Mouse (Mus musculus) forebrain, embryonic 14.5 days (tissue): ENCODE measurements around the gene Cfap298. TPM values are rescaled to one million over a fixed set of nuclear protein-coding genes. Genes with fewer than 3 reads are reported as not detected.

Source experiments
- ATAC-seq: fragments of 200-750 bp; cut with Nextera tagmentation; 2 replicates; pipeline ENCODE4 v1.8.0; 2017; ENCODE audit warnings: mild to moderate bottlenecking, moderate library complexity
- DNase-seq: peaks from one replicate; pipeline ENCODE4 v3.0.0-alpha.2; 2015; ENCODE audit warnings: low spot score
- H3K27ac ChIP-seq: fragments of 300-500 bp; sonication (generic); 2 replicates; pipeline ENCODE4 v1.5.1; 2014; ENCODE audit warnings: low read depth, mild to moderate bottlenecking, control low read depth, low read length, moderate library complexity
- H3K27me3 ChIP-seq: fragments of 300-500 bp; sonication (generic); replicated peaks from 2 replicates; pipeline ENCODE4 v1.6.1; 2014; ENCODE audit warnings: low read length, control low read depth, mixed read lengths; ENCODE audit not compliant: control insufficient read depth, insufficient read depth
- H3K36me3 ChIP-seq: fragments of 300-500 bp; sonication (generic); 2 replicates; pipeline ENCODE4 v1.6.1; 2014; ENCODE audit warnings: low read length, control low read depth; ENCODE audit not compliant: control insufficient read depth, insufficient read depth
- H3K4me1 ChIP-seq: fragments of 300-500 bp; sonication (generic); 2 replicates; pipeline ENCODE4 v1.6.1; 2014; ENCODE audit warnings: antibody characterized with exemption, low read length, control low read depth; ENCODE audit not compliant: control insufficient read depth, insufficient read depth
- H3K4me2 ChIP-seq: fragments of 300-500 bp; sonication (generic); 2 replicates; pipeline ENCODE4 v1.6.1; 2014; ENCODE audit warnings: mild to moderate bottlenecking, control low read depth, low read length
- H3K4me3 ChIP-seq: fragments of 300-500 bp; sonication (generic); 2 replicates; pipeline ENCODE4 v1.5.1; 2014; ENCODE audit warnings: low read depth, low read length, control low read depth
- H3K9ac ChIP-seq: fragments of 300-500 bp; sonication (generic); 2 replicates; pipeline ENCODE4 v1.6.1; 2014; ENCODE audit warnings: mild to moderate bottlenecking, low read length, control low read depth, moderate library complexity
- H3K9me3 ChIP-seq: fragments of 300-500 bp; sonication (generic); replicated peaks from 2 replicates; pipeline ENCODE4 v1.6.1; 2016; ENCODE audit warnings: low read length, control low read depth, mixed read lengths; ENCODE audit not compliant: control insufficient read depth
- WGBS: fragments of 180-500 bp; shearing (Covaris S2); extraction: QIAGEN DNeasy Blood & Tissue Kit; methylation state at CpG from one replicate; pipeline ENCODE4 v1.1.7; 2014; 5-methylcytosine and 5-hydroxymethylcytosine counted together
- polyA plus RNA-seq: library from polyadenylated mRNA; unstranded; fragments of >200 nt; fragmentation: Nextera tagmentation; extraction: Ambion mirVana; gene quantifications from 2 replicates; pipeline ENCODE4 v1.2.1, GENCODE M21; 2014

Cfap298 gene
- polyA plus RNA-seq, result 49.0 and 60.0 TPM in 2 replicates

DNA sequence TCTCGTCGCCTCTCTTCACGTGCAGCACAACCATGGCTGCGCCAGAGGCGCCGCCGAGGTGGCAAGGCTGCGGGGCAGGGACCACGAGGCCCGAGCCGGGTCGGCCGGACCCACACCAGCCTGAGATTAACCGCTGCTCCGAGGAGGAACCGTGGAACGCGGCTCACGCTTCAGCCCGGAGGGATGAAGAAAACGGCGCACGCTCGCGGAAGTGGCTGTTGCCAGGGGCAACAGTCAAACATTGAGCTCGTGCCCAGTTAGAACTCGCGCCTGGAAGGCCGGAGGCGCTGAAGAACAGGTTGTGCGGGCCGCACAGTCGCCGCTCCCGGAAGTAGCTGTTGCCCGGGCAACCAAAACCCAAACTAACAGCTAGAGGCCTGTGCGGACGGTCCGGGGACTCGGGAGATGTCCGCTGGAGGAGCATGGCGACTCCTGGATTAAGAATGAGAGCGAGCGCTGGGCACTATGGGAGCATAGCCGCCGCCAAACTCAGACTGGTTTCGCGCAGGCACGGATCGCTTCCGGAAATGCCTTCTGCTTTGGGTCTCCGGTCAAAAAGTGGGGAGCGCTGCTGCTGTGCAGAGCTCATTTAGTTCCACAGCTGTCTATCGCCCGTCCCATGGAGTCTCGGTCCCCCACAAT lies at the start of gene Cfap298:
Gene Cfap298, minus strand, starts transcription at position 428 of the 642 bp plus-strand sequence.
- Histone ChIP-seq H3K27me3 (no peaks in the 10 kb centered on the region), H3K4me1 (no peaks in the 10 kb centered on the region), H3K27ac (peak within 1 kb of the TSS; percentile 80), H3K4me3 (peak within 1 kb of the TSS; percentile 87), H3K36me3 (peaks cover 15% of the 10 kb centered on the region), H3K9ac (peak within 1 kb of the TSS; percentile 86), H3K4me2 (peak within 1 kb of the TSS; percentile 75), H3K9me3 (no peaks in the 10 kb centered on the region)
- under 1% methylated on average over 56 of the region's 56 CpGs for WGBS
- DNase-seq (peak; percentile 98), ATAC-seq (peak; percentile 98)

DNA sequence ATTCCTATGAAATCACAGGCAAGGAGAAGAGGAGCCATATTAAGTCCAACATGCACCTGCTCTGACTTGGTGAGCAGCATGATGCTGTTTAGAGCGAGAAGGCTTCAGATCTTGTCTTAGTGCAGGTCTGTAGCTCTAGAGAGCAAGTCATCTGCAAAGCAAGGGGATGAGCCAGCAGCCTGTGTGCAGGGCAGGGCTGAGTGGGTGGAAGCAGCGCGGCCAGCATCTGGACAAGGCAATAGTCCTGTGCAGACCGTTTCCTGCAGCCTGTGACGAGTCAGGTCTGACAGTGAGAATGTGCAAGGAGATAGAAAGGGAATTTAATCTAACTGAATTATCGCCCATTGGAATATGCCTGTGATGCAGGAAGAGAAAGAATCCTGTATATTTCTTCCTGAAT lies 36.1 kb upstream of the Cfap298 start:
- Histone ChIP-seq H3K27ac (no peak overlapping the region), H3K27me3 (no peaks in the 10 kb centered on the region), H3K36me3 (peaks cover 54% of the 10 kb centered on the region), H3K4me1 (no peaks in the 10 kb centered on the region), H3K9ac (no peak overlapping the region), H3K9me3 (no peaks in the 10 kb centered on the region), H3K4me2 (no peak overlapping the region), H3K4me3 (no peak overlapping the region)
- no peak for ATAC-seq
- DNase-seq, result no peak
- WGBS, result 93% methylated on average over 6 of the region's 6 CpGs

- Histone ChIP-seq H3K27me3 (no peaks in the 10 kb centered on the region), H3K9ac (no peak overlapping the region), H3K27ac (no peak overlapping the region), H3K36me3 (peaks cover 69% of the 10 kb centered on the region), H3K4me3 (no peak overlapping the region), H3K9me3 (no peaks in the 10 kb centered on the region), H3K4me1 (no peaks in the 10 kb centered on the region), H3K4me2 (no peak overlapping the region)
- WGBS, result 88% methylated on average over 4 of the region's 4 CpGs
- no peak for DNase-seq
- ATAC-seq, result no peak
Observed at GRCm38 (mm10) chr16:90966241-90966640, 31.3 kb upstream of the Cfap298 start.

- no peaks in the 10 kb centered on the region for H3K4me1 ChIP-seq
- no peak overlapping the region for H3K4me3 ChIP-seq
- H3K9me3 ChIP-seq, result no peaks in the 10 kb centered on the region
- WGBS, result 94% methylated on average over 10 of the region's 10 CpGs
- H3K27me3 ChIP-seq, result no peaks in the 10 kb centered on the region
- no peak overlapping the region for H3K4me2 ChIP-seq
- peaks cover 73% of the 10 kb centered on the region for H3K36me3 ChIP-seq
- DNase-seq, result no peak
- H3K9ac ChIP-seq, result no peak overlapping the region
- no peak overlapping the region for H3K27ac ChIP-seq
- ATAC-seq, result no peak
Observed at GRCm38 (mm10) chr16:90964302-90964701, 29.4 kb upstream of the Cfap298 start.

DNA sequence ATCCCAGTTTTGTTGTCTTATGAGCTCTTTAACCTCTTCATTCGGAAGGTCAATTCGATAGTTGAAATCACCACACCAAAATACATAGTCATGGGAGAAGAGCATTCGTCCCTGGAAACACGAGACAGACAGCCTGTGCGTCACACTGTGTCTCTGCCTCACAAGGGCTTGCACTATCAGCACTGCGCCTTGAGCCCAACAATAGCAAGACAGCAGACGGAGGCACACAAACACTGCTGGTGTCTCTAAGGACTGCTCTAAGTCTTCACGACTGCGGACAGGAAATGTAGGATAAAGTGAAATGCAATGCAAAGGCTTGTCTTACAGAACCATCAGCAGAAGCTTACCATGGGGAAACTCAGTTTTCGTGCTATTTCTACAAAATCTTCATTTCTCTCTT lies 29.0 kb upstream of the Cfap298 start:
- peaks cover 72% of the 10 kb centered on the region for H3K36me3 ChIP-seq
- no peak overlapping the region for H3K27ac ChIP-seq
- no peaks in the 10 kb centered on the region for H3K27me3 ChIP-seq
- 92% methylated on average over 10 of the region's 10 CpGs for whole genome bisulfite sequencing
- DNase-seq (no peak), ATAC-seq (no peak)
- H3K4me3 ChIP-seq, result no peak overlapping the region
- no peaks in the 10 kb centered on the region for H3K9me3 ChIP-seq
- H3K4me1 ChIP-seq, result no peaks in the 10 kb centered on the region
- no peak overlapping the region for H3K4me2 ChIP-seq
- no peak overlapping the region for H3K9ac ChIP-seq

- no peak overlapping the region for H3K4me2 ChIP-seq
- H3K9ac ChIP-seq, result no peak overlapping the region
- H3K27me3 ChIP-seq, result no peaks in the 10 kb centered on the region
- no peak overlapping the region for H3K27ac ChIP-seq
- DNase-seq (no peak), ATAC-seq (no peak)
- no peak overlapping the region for H3K4me3 ChIP-seq
- H3K9me3 ChIP-seq, result no peaks in the 10 kb centered on the region
- 90% methylated on average over 4 of the region's 4 CpGs for WGBS
- no peaks in the 10 kb centered on the region for H3K4me1 ChIP-seq
- peaks cover 70% of the 10 kb centered on the region for H3K36me3 ChIP-seq
Observed at GRCm38 (mm10) chr16:90963231-90963630, 28.3 kb upstream of the Cfap298 start.

DNA sequence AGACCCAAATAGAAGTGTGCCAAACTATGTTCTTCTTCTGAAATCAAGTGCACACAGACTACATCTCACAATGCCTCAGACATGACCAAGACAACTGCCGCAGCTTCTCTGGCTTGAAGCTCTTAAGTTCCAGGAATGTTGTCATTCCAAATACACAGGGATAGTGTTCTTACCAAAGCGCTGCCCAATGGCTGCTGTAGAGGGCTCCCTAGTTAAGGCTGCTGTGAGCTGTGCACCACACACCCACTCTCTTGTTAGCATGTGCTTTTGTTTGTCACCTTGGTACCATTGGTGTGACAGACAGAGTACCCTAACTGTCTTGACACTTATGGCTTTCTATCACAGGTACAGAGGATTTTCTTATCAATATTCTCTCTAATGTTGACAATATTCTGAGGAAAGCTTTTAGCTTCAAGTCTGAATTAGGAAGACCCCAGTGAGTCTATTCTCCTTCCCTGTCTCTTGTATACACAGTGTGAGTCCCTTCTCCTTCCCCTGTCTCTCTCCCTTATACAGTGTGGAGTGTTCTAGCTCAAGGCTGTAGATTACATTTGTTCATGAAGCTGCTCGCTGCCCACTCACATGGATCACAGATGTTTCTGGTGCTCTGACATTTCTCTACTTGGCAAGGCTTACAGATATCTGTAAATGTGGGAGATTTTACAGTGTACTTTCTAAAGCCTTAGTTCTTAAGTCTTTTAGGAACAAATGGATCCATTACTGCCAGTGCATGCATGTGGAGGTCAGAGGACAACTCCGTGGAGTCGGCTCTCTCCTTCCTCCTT lies 23.6 kb upstream of the Cfap298 start:
- Histone ChIP-seq H3K27ac (no peak overlapping the region), H3K4me2 (no peak overlapping the region), H3K9me3 (no peaks in the 10 kb centered on the region), H3K36me3 (peaks cover 71% of the 10 kb centered on the region), H3K4me1 (no peaks in the 10 kb centered on the region), H3K4me3 (no peak overlapping the region), H3K9ac (no peak overlapping the region), H3K27me3 (no peaks in the 10 kb centered on the region)
- ATAC-seq (no peak), DNase-seq (no peak)
- 87% methylated on average over 5 of the region's 5 CpGs for WGBS

- Histone ChIP-seq H3K4me2 (no peak overlapping the region), H3K9ac (no peak overlapping the region), H3K4me3 (no peak overlapping the region), H3K9me3 (no peaks in the 10 kb centered on the region), H3K4me1 (no peaks in the 10 kb centered on the region), H3K27ac (no peak overlapping the region), H3K36me3 (peaks cover 71% of the 10 kb centered on the region), H3K27me3 (no peaks in the 10 kb centered on the region)
- 91% methylated on average over 6 of the region's 6 CpGs for WGBS
- no peak for ATAC-seq
- no peak for DNase-seq
Observed at GRCm38 (mm10) chr16:90955494-90955893, 20.6 kb upstream of the Cfap298 start.

GRCm38 (mm10) chr16:90953770-90954169 lies 18.9 kb upstream of the Cfap298 start:
- Histone ChIP-seq H3K4me2 (no peak overlapping the region), H3K36me3 (peaks cover 66% of the 10 kb centered on the region), H3K27ac (no peak overlapping the region), H3K4me1 (no peaks in the 10 kb centered on the region), H3K4me3 (no peak overlapping the region), H3K9me3 (no peaks in the 10 kb centered on the region), H3K9ac (no peak overlapping the region), H3K27me3 (no peaks in the 10 kb centered on the region)
- 89% methylated on average over 6 of the region's 6 CpGs for WGBS
- ATAC-seq, result no peak
- DNase-seq, result no peak
